Mouse (Mus musculus) C2C12 (cell line): ENCODE results near the gene Arl15. TPM values are rescaled to one million over a fixed set of nuclear protein-coding genes. Genes with fewer than 3 reads are reported as not detected.

Source experiments
- H3K27me3 ChIP-seq: one replicate; pipeline ENCODE4 v1.6.1; 2011; ENCODE audit not compliant: control insufficient read depth, insufficient read depth, insufficient read length
- H3K36me3 ChIP-seq: one replicate; pipeline ENCODE4 v1.6.1; 2011; ENCODE audit not compliant: control insufficient read depth, insufficient read depth
- H3K4me3 ChIP-seq: one replicate; pipeline ENCODE4 v1.5.1; 2011; ENCODE audit warnings: mild to moderate bottlenecking, control low read depth; ENCODE audit not compliant: poor library complexity, insufficient read depth, severe bottlenecking
- H3K79me2 ChIP-seq: one replicate; pipeline ENCODE4 v1.6.1; 2011; ENCODE audit not compliant: control insufficient read depth, insufficient read depth
- H3K79me3 ChIP-seq: one replicate; pipeline ENCODE4 v1.6.1; 2011; ENCODE audit warnings: low read depth, control low read depth
- H3ac ChIP-seq: one replicate; pipeline ENCODE3; 2011; ENCODE audit warnings: low read depth; ENCODE audit not compliant: control insufficient read depth, insufficient read length
- CEBPB ChIP-seq: IDR thresholded peaks from one replicate; pipeline ENCODE4 v1.6.1; 2011; ENCODE audit warnings: low read depth, mild to moderate bottlenecking, control low read depth, moderate library complexity
- CTCF ChIP-seq: IDR thresholded peaks from one replicate; pipeline ENCODE4 v1.5.1; 2011; ENCODE audit not compliant: control insufficient read depth, insufficient read depth, insufficient read length
- FOSL1 ChIP-seq: IDR thresholded peaks from one replicate; pipeline ENCODE4 v1.8.0; 2011; ENCODE audit warnings: mild to moderate bottlenecking, low read length; ENCODE audit not compliant: poor library complexity, insufficient read depth, severe bottlenecking
- MAX ChIP-seq: IDR thresholded peaks from one replicate; pipeline ENCODE4 v1.6.1; 2011; ENCODE audit warnings: mild to moderate bottlenecking, control low read depth
- MYOD1 ChIP-seq: IDR thresholded peaks from one replicate; pipeline ENCODE4 v1.6.1; 2011; ENCODE audit warnings: low read depth; ENCODE audit not compliant: control insufficient read depth, insufficient read length
- MYOG ChIP-seq: IDR thresholded peaks from one replicate; pipeline ENCODE4 v1.6.1; 2011; ENCODE audit not compliant: control insufficient read depth, insufficient read length; ENCODE audit errors: extremely low read depth
- USF1 ChIP-seq: IDR thresholded peaks from one replicate; pipeline ENCODE4 v1.6.1; 2011; ENCODE audit warnings: low read depth, mild to moderate bottlenecking, control low read depth, moderate library complexity
- polyA plus RNA-seq: library from polyadenylated mRNA; unstranded; fragments of >200 nt; fragmentation: generic; extraction: Trizol; gene quantifications from one replicate; pipeline ENCODE4 v1.2.1, GENCODE M21; 2012; ENCODE audit warnings: missing spikeins

Gene Arl15
- polyA plus RNA-seq, 1 experiment: 3.5 TPM

DNA sequence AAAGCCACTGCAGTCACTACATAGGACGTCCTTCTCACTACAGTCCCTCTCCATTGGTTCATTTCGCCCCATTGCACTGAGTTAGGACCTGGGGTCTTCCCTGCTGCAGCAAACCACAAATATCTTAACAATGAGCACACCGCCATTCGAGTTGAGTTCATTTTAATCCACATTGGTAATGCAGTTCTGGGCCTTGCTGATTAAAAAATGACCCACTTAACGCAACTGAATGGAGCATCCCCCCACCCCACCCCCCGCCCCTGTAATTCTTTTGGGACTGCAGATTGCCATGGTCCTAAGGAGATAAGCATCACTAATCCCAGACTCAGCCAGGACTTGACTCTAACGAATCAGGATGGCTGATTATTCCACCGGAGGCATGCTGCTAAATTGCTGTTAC is 280.2 kb downstream of the Arl15 start:
- no peak for TF ChIP-seq FOSL1
- no peak for TF ChIP-seq CEBPB
- TF ChIP-seq USF1: no peak
- TF ChIP-seq CTCF: no peak
- TF ChIP-seq MYOG: no peak
- no peak for TF ChIP-seq MYOD1
- TF ChIP-seq MAX: no peak
- Histone ChIP-seq H3K36me3 (no peaks in the 10 kb centered on the region), H3K79me3 (no peaks in the 10 kb centered on the region), H3K27me3 (no peaks in the 10 kb centered on the region), H3K4me3 (no peak overlapping the region), H3ac (no peak overlapping the region), H3K79me2 (no peaks in the 10 kb centered on the region)

DNA sequence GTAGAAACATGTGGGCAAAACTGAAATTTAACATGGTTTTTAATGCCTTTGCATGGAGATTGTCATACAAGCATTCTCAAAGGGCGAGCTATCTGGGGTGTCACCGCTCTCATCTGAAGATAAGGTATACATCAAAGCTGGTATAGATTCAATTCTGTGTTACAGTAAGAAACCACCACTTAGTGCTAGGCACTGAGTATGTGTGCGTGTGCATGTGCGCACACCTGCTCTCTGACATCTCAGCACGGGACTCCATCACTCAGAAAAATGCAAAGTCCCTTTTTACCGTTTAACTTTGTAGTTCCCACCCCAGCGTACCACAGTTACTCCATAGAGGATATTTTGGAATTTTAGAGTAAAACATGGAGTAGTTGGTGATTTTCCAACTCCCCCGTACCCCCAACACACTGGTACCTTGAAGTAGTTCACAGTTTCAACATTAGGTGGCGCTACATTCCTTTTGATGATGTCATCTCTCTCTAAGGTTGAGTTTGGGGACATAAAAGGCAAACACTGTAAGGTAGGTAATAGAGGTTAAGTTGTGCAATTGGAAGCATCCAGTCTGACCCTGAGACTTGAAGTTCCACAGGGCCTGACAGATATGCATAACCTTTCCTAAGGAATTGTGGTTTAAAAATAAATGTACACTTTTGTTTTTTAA is 281.5 kb downstream of the Arl15 start:
- no peak for TF ChIP-seq MAX
- no peak for TF ChIP-seq MYOD1
- no peak for TF ChIP-seq FOSL1
- no peak for TF ChIP-seq USF1
- TF ChIP-seq MYOG: no peak
- no peak for TF ChIP-seq CEBPB
- TF ChIP-seq CTCF: no peak

DNA sequence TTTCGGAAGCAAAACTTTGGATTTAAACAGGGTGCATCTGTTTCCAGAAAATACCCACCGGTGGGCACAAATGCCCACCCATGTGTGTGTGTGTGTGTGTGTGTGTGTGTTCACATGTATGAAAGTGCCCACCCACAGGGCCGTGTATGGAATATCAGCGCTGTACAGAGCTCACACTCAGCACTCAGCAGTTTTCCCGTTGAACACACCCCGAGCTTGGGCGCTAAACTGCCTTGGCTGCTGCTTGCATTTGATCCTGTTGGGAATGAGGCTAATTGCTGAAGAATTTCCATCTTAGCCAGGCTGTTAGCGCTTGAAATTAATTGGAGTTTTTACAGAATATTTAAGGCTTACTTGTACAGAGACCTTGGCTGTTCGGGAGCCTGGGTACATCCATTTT is 282.9 kb downstream of the Arl15 start:
- no peaks in the 10 kb centered on the region for H3K36me3 ChIP-seq
- H3K79me2 ChIP-seq: no peaks in the 10 kb centered on the region
- H3K27me3 ChIP-seq: no peaks in the 10 kb centered on the region
- H3K79me3 ChIP-seq: no peaks in the 10 kb centered on the region
- no peak overlapping the region for H3K4me3 ChIP-seq
- no peak overlapping the region for H3ac ChIP-seq
- TF ChIP-seq MYOG (no peak), FOSL1 (no peak), USF1 (no peak)

More for the DNA sequence above, 281.5 kb downstream of the Arl15 start:
- Histone ChIP-seq H3K79me3 (no peaks in the 10 kb centered on the region), H3K36me3 (no peaks in the 10 kb centered on the region), H3ac (no peak overlapping the region), H3K79me2 (no peaks in the 10 kb centered on the region), H3K4me3 (no peak overlapping the region), H3K27me3 (no peaks in the 10 kb centered on the region)

DNA sequence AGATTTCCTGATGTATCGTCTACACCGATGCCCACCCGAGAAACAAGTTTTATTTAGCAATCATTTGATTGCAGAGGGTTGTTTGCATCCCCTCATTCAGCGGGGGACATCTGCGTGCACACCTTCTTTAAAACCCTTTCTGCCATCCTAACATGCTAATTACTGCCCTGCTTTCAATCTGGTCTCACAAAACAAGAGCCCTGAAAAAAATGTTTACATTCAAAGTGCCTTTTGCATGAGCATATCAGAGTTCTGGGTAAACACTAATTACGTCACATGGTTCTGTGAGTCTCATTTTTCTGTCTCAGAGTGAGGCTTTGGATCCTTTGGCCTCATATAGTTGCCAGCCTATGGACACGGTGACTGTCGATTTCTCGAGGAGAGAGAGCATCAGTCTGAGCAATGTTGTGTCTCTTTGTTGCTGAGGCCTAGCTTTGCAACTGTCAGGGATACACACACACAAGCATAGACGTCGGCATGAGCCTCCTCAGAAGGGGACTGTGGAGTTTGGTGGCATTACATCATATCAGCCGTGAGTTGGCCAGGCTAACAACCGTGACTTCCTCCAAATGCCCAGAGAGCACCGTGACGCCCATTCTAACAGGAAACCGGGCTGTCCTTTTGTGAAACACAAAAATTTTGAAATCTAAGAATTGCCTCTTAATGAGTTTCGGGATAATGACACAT is 283.4 kb downstream of the Arl15 start:
- Histone ChIP-seq H3K36me3 (no peaks in the 10 kb centered on the region), H3K79me2 (no peaks in the 10 kb centered on the region), H3K27me3 (no peaks in the 10 kb centered on the region), H3K79me3 (no peaks in the 10 kb centered on the region), H3K4me3 (no peak overlapping the region), H3ac (no peak overlapping the region)
- TF ChIP-seq CEBPB (no peak), FOSL1 (no peak), MYOG (no peak), MYOD1 (no peak), USF1 (no peak), CTCF (no peak), MAX (no peak)

DNA sequence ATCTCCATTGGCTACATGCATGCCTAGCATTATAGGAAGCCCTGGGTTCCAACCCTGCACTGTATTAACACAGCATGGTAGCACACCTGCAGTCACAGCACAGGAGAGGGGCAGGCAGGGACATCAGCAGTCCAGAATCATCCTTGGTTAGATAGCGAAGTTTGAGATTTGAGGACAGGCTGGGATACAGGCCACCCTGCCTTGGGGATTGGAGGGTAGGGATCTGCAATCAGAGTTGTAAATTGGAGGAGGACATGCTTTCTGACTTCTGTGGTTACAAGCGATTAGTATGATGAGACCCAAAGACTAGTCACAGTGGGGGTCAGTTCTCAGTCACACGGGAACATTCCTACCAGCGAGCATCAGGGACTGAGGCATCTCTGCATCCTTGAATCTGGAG is 284.5 kb downstream of the Arl15 start:
- H3K27me3 ChIP-seq: no peaks in the 10 kb centered on the region
- no peaks in the 10 kb centered on the region for H3K79me2 ChIP-seq
- H3K79me3 ChIP-seq: no peaks in the 10 kb centered on the region
- H3ac ChIP-seq: no peak overlapping the region
- TF ChIP-seq USF1: no peak
- no peak for TF ChIP-seq MYOG
- no peak for TF ChIP-seq MAX
- TF ChIP-seq CTCF: no peak
- no peak for TF ChIP-seq FOSL1
- H3K36me3 ChIP-seq: no peaks in the 10 kb centered on the region
- H3K4me3 ChIP-seq: no peak overlapping the region

DNA sequence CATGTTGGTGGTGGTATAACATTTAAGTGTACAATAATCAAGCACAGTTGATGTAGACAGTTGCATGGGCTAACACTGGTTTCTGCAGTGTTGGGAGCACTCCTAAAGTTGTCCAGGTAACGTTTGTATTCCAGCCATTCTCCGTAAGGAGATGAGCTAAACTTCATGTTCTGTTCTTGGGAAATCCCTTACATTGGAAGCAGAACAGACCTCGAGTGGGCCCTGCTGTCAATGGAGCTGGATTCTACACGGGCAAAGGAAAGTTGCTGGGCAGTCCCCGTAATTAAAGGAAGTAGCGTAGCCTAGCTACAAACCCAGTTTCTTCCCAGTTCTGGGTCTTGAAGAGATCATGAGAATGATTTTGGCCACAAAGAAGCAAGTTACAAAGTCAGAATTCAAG is 285.4 kb downstream of the Arl15 start:
- TF ChIP-seq MYOD1: no peak
- TF ChIP-seq USF1: no peak
- no peak for TF ChIP-seq MYOG
- no peak for TF ChIP-seq CEBPB
- TF ChIP-seq MAX: no peak
- TF ChIP-seq CTCF: no peak
- TF ChIP-seq FOSL1: no peak
- Histone ChIP-seq H3K4me3 (no peak overlapping the region), H3K36me3 (no peaks in the 10 kb centered on the region)

More for the DNA sequence above, 285.4 kb downstream of the Arl15 start:
- H3K79me3 ChIP-seq: no peaks in the 10 kb centered on the region
- H3K79me2 ChIP-seq: no peaks in the 10 kb centered on the region
- H3ac ChIP-seq: no peak overlapping the region
- H3K27me3 ChIP-seq: no peaks in the 10 kb centered on the region
